Mouse (Mus musculus): Measurements from ENCODE around the gene Crnn. TPM values are rescaled to one million over a fixed set of nuclear protein-coding genes. Genes with fewer than 3 reads are reported as not detected.

Gene Crnn
- not detected in 2 replicates for polyA plus RNA-seq (2016; fragmentation: Nextera tagmentation; extraction: Ambion mirVana)

DNA sequence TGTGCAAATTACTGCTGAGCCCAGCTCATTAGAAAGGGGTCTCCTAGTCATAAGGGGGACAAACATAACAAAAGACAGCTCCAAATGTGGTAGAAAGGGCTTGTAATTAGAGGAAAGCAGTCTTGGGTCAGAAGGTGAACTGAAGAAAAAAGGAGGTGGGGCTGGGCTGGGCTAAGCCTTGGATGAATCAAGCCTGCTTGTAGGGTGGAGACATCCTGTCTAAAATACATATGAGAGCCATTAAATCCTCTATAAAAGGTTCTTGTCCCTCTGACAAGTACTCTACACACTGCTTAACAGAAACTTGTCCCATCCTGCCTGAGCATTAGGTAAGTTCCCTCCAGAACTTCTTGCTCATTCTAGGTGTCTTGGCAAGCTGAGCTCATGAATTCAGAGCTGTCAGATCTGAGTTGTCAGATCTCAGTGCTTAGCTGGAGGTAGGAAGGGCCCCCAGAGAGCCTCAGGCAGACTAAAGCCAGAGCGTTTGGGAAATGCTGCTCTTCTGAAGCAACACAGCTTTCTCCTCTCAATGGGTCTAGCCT, at the start of gene Crnn:
Gene Crnn, plus strand, starts transcription at position 278 of the 542 bp plus-strand sequence.
- Histone ChIP-seq H3K9me3 (no peaks in the 10 kb centered on the region), H3K4me1 (no peaks in the 10 kb centered on the region), H3K36me3 (no peaks in the 10 kb centered on the region), H3K27ac (no peak within 1 kb of the TSS), H3K4me3 (no peak within 1 kb of the TSS), H3K27me3 (ENCODE audit: insufficient read depth, poor library complexity, severe bottlenecking) (no peaks in the 10 kb centered on the region)
- 56% methylated on average over 1 of the region's 1 CpGs for WGBS
- DNase-seq (ENCODE audit: low spot score): no peak

DNA sequence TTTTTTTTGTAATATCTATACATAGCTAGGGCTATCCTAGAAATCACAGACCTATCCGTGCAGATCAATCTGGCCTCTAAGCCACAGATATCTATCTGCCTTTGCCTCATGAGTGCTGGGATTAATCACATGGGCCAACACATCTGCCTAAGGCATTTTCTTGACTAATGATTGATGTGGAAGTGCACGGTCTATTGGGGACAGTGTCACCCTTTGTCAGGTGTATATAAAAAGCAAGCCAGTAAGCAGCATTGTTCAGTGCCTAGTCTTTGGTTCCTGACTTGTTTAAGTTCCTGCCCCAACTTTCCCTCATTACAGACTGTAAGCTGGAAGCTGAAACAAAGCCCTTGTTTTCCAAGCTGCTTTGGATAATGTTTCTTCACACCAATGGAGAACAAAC, 48.1 kb upstream of the Crnn start:
- no peaks in the 10 kb centered on the region for H3K9me3 ChIP-seq
- no peak for DNase-seq (ENCODE audit: low spot score)
- 84% methylated on average over 2 of the region's 2 CpGs for whole genome bisulfite sequencing
- no peaks in the 10 kb centered on the region for H3K36me3 ChIP-seq
- no peak overlapping the region for H3K27ac ChIP-seq
- H3K4me1 ChIP-seq: no peaks in the 10 kb centered on the region
- H3K4me3 ChIP-seq: no peak overlapping the region
- no peaks in the 10 kb centered on the region for H3K27me3 ChIP-seq (ENCODE audit: insufficient read depth, poor library complexity, severe bottlenecking)

DNA sequence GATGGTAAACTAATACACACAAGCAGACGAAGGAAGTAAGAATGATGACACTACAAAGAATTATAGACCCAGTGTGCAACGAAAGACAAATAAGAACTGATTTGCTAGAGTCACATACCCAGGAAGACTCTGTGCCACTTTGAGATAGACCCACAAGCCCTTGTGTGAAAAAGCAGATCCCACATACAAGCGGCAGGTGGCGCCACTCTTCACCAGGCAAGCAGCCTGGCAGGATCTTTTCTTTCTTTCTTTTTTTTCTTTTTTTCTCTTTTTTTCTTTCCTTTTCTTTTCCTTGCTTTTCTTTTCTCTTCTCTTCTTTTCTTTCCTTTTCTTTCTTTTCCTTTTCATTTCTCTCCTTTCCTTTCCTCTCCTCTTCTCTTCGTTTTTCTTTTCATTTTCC, 32.9 kb upstream of the Crnn start:
- no peaks in the 10 kb centered on the region for H3K27me3 ChIP-seq (ENCODE audit: insufficient read depth, poor library complexity, severe bottlenecking)
- H3K36me3 ChIP-seq: no peaks in the 10 kb centered on the region
- H3K27ac ChIP-seq: no peak overlapping the region
- no peaks in the 10 kb centered on the region for H3K4me1 ChIP-seq
- DNase-seq (ENCODE audit: low spot score): no peak
- WGBS: 41% methylated on average over 5 of the region's 5 CpGs
- no peaks in the 10 kb centered on the region for H3K9me3 ChIP-seq
- no peak overlapping the region for H3K4me3 ChIP-seq

DNA sequence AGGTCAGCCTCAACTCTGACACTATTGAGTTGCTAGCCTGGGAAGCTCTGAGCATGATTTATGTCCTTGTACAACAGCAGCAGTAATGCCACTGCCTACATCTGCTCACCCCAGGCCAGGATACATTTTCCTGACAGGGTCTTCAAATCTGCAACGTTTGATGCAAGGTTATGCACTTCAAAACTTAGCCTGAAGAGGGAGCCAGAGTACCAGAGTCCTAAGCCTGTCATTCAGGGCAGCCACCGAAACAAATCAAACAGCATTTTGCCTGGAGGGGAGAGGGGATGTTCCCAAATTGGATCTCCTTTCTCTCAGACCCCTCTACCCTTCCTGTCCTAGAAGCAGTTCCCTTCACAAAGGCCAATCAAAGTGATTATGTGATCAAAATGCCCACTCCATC, 30.1 kb upstream of the Crnn start:
- no peaks in the 10 kb centered on the region for H3K36me3 ChIP-seq
- WGBS: 0% methylated on average over 2 of the region's 2 CpGs
- H3K27ac ChIP-seq: no peak overlapping the region
- H3K9me3 ChIP-seq: no peaks in the 10 kb centered on the region
- no peak overlapping the region for H3K4me3 ChIP-seq
- H3K4me1 ChIP-seq: no peaks in the 10 kb centered on the region
- H3K27me3 ChIP-seq (ENCODE audit: insufficient read depth, poor library complexity, severe bottlenecking): no peaks in the 10 kb centered on the region
- DNase-seq (ENCODE audit: low spot score): no peak

DNA sequence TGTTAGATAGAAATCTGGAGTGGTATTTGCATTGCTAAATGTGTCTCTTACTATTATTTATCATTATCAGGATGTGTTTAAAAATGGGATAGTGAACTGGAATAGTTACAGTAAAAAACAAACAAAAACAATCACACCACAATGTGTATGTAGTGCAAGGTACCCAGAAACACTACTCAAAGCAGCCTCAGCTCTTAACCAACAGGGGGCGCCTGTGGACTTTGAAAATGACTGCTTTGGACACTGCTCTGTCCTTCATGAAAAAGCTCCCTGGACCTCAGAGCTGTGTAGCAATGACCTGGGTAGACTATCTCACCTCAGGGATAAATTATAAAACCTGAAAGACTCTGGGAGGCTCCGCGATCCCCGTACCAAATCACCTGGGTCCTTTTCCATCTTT, 25.5 kb upstream of the Crnn start:
- 44% methylated on average over 4 of the region's 4 CpGs for WGBS
- no peak overlapping the region for H3K27ac ChIP-seq
- no peak overlapping the region for H3K4me3 ChIP-seq
- H3K4me1 ChIP-seq: no peaks in the 10 kb centered on the region
- DNase-seq (ENCODE audit: low spot score): no peak
- no peaks in the 10 kb centered on the region for H3K9me3 ChIP-seq
- no peaks in the 10 kb centered on the region for H3K36me3 ChIP-seq
- H3K27me3 ChIP-seq (ENCODE audit: insufficient read depth, poor library complexity, severe bottlenecking): no peaks in the 10 kb centered on the region

DNA sequence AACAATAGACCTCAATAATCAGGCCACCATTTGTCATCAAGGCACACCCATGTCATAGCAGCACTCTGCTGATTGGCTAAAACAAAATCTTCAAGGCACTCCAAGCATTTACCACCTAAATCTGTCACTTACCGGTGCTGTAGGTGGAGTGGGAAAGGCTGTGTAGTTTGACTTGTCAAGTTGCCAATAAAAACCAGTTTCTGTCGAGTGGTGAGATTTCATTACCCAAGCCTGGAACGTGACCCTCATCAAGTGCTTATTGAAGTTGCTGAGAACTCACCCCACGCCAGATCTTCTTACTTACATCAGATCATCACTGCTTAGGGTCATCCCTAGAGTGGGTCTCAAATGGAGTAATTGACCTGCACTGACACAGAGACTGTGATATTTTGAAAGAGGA, 16.5 kb upstream of the Crnn start:
- H3K4me1 ChIP-seq: no peaks in the 10 kb centered on the region
- no peaks in the 10 kb centered on the region for H3K36me3 ChIP-seq
- 35% methylated on average over 4 of the region's 4 CpGs for WGBS
- no peaks in the 10 kb centered on the region for H3K27me3 ChIP-seq (ENCODE audit: insufficient read depth, poor library complexity, severe bottlenecking)
- H3K4me3 ChIP-seq: no peak overlapping the region
- H3K9me3 ChIP-seq: no peaks in the 10 kb centered on the region
- no peak for DNase-seq (ENCODE audit: low spot score)
- no peak overlapping the region for H3K27ac ChIP-seq

DNA sequence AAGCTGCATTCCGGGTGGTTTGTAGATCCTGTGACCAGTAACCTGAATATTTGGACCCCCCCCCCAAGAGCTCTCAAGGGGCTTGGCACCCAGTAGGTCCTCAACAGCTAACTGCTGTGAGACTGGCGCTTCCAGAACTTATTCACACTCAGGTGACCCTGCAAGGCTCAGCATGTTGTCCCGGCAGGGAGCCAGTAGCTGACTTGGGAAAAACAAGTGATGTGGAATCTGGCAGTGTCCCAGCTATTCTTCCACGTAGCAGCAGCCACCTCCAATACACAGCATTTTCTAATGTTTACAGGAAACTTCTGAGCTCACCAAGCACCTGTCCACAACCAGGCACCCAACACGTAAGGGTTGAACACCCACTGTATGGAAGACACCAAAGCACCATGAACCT, 15.5 kb upstream of the Crnn start:
- H3K36me3 ChIP-seq: no peaks in the 10 kb centered on the region
- 47% methylated on average over 5 of the region's 5 CpGs for WGBS

DNA sequence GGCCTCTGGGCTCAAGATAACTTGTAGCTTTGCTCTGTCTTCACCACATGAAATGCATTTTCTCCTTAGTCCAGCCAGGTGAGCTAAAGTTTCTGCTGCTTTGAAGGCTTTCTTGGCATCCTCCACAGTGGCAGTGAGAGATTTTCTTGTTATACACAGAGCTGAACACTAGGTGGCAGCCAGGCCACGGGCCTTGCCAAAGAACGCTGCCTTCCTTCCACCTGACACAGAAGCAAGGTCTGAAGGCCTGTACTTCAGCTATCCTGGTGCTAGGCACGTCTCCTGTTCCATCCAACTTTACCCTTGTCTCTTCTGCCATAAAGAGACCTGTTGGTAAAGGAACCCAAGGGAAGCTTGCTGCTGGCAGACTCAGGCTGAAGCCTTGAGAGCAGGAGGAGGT, 14.1 kb upstream of the Crnn start:
- Histone ChIP-seq H3K4me3 (no peak overlapping the region), H3K27ac (no peak overlapping the region), H3K9me3 (no peaks in the 10 kb centered on the region), H3K36me3 (no peaks in the 10 kb centered on the region), H3K4me1 (no peaks in the 10 kb centered on the region), H3K27me3 (ENCODE audit: insufficient read depth, poor library complexity, severe bottlenecking) (no peaks in the 10 kb centered on the region)
- DNase-seq (ENCODE audit: low spot score): no peak
- 18% methylated on average over 3 of the region's 3 CpGs for WGBS

More for the DNA sequence above, 15.5 kb upstream of the Crnn start:
- Histone ChIP-seq H3K4me3 (no peak overlapping the region), H3K4me1 (no peaks in the 10 kb centered on the region), H3K27me3 (ENCODE audit: insufficient read depth, poor library complexity, severe bottlenecking) (no peaks in the 10 kb centered on the region), H3K9me3 (no peaks in the 10 kb centered on the region), H3K27ac (no peak overlapping the region)
- DNase-seq (ENCODE audit: low spot score): no peak

DNA sequence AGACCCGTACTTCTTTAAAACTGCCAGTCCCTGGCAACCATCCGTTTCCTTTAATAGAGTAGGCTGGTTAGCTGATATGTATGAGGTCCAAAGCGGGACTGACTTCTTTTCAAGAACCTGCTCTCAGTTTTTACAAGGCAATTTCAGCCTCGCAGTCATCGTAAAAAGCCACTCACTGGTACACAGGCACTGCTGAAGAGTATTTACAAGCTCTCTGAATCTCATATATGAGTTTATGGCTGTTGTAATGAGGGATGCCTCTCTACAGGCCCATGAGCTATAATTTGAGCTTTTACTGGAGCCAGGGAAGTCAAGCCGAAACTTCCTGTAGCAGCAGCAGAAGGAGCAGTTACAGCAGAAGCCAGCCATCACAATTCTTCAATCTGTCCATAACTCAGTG, 17.9 kb downstream of the Crnn start:
- 81% methylated on average over 6 of the region's 6 CpGs for WGBS
- H3K36me3 ChIP-seq: no peaks in the 10 kb centered on the region
- H3K27me3 ChIP-seq (ENCODE audit: insufficient read depth, poor library complexity, severe bottlenecking): no peaks in the 10 kb centered on the region
- no peak for DNase-seq (ENCODE audit: low spot score)
- H3K27ac ChIP-seq: no peak overlapping the region
- no peaks in the 10 kb centered on the region for H3K4me1 ChIP-seq
- no peak overlapping the region for H3K4me3 ChIP-seq
- no peaks in the 10 kb centered on the region for H3K9me3 ChIP-seq

DNA sequence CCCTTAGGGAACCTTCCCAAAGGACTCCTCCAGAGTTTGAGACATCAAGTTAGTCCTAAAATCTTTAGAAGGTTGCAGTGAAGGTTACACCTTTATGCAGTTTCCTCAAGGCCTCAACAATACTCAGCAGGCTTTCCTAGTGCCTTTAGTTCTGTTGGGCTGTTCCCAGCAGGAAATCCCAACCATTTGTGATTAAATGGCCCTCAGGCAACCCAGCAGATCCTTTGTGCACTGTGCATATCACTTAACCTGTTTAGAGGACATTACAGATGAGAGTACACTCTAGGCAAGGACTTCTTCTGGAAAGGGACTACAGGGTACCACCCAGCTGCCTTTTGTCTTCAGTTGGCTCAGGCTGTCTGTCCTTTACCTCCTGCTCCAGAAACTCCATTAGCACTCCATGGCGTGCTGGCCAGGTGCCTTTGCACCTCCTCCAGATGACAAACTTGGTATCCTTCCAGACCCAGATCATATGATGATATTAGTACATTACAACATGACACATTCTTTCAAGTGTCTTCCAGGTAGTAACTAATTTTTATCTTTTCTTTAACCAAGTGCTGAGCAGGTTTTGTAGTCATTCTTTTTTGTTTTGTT, 18.5 kb downstream of the Crnn start:
- Histone ChIP-seq H3K9me3 (no peaks in the 10 kb centered on the region), H3K4me1 (no peaks in the 10 kb centered on the region), H3K27ac (no peak overlapping the region), H3K27me3 (ENCODE audit: insufficient read depth, poor library complexity, severe bottlenecking) (no peaks in the 10 kb centered on the region), H3K4me3 (no peak overlapping the region), H3K36me3 (no peaks in the 10 kb centered on the region)
- 50% methylated on average over 1 of the region's 1 CpGs for WGBS
- no peak for DNase-seq (ENCODE audit: low spot score)

DNA sequence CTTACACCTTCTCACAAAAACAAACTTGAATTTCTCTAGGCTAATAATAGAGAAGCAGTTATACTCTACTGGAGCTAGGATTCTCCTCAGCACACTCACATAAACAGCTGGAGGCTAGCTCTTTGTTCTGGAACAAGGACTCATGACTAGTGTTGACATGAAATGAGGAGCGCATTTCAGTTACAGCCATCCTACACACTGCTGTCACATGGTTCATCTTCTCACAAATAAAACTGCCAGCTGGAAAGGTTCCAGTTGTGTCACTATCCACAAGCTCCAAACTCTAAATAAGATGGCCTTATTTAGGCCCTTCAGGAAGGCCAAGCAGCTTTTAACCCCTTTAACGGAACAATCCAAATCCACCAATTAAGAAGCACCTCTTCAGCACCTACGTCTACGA, 36.3 kb downstream of the Crnn start:
- H3K36me3 ChIP-seq: no peaks in the 10 kb centered on the region
- H3K9me3 ChIP-seq: no peaks in the 10 kb centered on the region
- WGBS: 84% methylated on average over 4 of the region's 4 CpGs
- H3K27me3 ChIP-seq (ENCODE audit: insufficient read depth, poor library complexity, severe bottlenecking): no peaks in the 10 kb centered on the region
- DNase-seq (ENCODE audit: low spot score): no peak
- no peak overlapping the region for H3K27ac ChIP-seq
- H3K4me3 ChIP-seq: no peak overlapping the region
- no peaks in the 10 kb centered on the region for H3K4me1 ChIP-seq

DNA sequence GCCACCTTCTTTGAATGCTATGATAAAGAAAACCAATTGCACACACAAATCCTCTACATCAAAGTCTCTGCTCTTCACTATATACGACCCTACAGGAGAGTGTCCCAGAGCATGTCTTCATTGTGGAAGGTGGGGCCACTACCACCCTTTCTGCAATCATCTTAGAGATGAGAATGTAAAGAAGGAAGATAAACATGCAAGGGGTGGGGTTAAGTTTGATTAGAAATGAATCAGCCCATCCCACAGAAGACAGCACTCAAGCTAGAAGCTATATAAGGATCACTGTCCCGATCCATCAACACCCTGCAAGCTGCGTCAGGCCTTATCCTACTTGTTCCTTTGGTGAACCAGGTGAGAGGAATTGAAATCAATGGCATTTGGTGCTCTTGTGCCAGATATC, 52.4 kb downstream of the Crnn start, which contains the start of gene Flg2:
Gene Flg2, plus strand, starts transcription at position 301 of the 400 bp plus-strand sequence.
- Histone ChIP-seq H3K4me3 (no peak within 1 kb of the TSS), H3K27ac (no peak within 1 kb of the TSS), H3K9me3 (no peaks in the 10 kb centered on the region; the same call in 1 of the 2 replicates), H3K4me1 (no peaks in the 10 kb centered on the region), H3K27me3 (ENCODE audit: insufficient read depth, poor library complexity, severe bottlenecking) (no peaks in the 10 kb centered on the region), H3K36me3 (no peaks in the 10 kb centered on the region)
- no peak for DNase-seq (ENCODE audit: low spot score)
- 73% methylated on average over 3 of the region's 3 CpGs for WGBS

Measured in heart, embryonic 10.5 days (tissue).